Mouse (Mus musculus) cerebellum, adult 2 months (tissue): ENCODE data around the gene Upp2. TPM values are rescaled to one million over a fixed set of nuclear protein-coding genes. Genes with fewer than 3 reads are reported as not detected.

ENCODE experiments used
- DNase-seq, 2 experiments: peaks; one replicate each; pipeline ENCODE4 v3.0.0; 2021
- H3K27ac ChIP-seq: fragments of 200-500 bp; 2 replicates; pipeline ENCODE4 v1.5.1; 2012; ENCODE audit warnings: low read length, control low read depth, inconsistent platforms; ENCODE audit not compliant: insufficient read depth
- H3K27me3 ChIP-seq: fragments of 200-500 bp; 2 replicates; pipeline ENCODE4 v1.6.1; 2012; ENCODE audit warnings: inconsistent platforms, mild to moderate bottlenecking, low read length, moderate library complexity; ENCODE audit not compliant: control insufficient read depth, insufficient read depth
- H3K4me1 ChIP-seq: fragments of 200-500 bp; 2 replicates; pipeline ENCODE4 v1.6.1; 2011; ENCODE audit warnings: low read length; ENCODE audit not compliant: control insufficient read depth, insufficient read depth
- H3K4me3 ChIP-seq: fragments of 200-500 bp; replicated peaks from 2 replicates; pipeline ENCODE3; 2011; ENCODE audit warnings: mild to moderate bottlenecking, low read depth, low read length, control low read depth; ENCODE audit not compliant: insufficient read depth
- CTCF ChIP-seq: fragments of 200-500 bp; IDR thresholded peaks from 2 replicates; pipeline ENCODE4 v1.5.1; 2011; ENCODE audit warnings: low read depth, mild to moderate bottlenecking, control low read depth, low read length, moderate library complexity, borderline replicate concordance; ENCODE audit not compliant: insufficient read depth
- POLR2A ChIP-seq: fragments of 200-500 bp; IDR thresholded peaks from 2 replicates; pipeline ENCODE4 v1.6.1; 2011; ENCODE audit warnings: low read length, control low read depth, borderline replicate concordance; ENCODE audit not compliant: insufficient read depth
- WGBS: fragments of 180-500 bp; shearing (Covaris S2); methylation state at CpG from one replicate; pipeline ENCODE4 v1.1.7; 2018; 5-methylcytosine and 5-hydroxymethylcytosine counted together
- polyA plus RNA-seq: library from polyadenylated mRNA; depleted of rRNA; stranded (reverse); fragments of >200 nt; gene quantifications from 2 replicates; pipeline ENCODE4 v1.2.3, GENCODE M21; 2012

Upp2 gene
- polyA plus RNA-seq, 1 experiment = 38.2 TPM

GRCm38 (mm10) chr2:58628993-58629392 is 61.9 kb downstream of the Upp2 start:
- no peak for DNase-seq
- H3K27me3 ChIP-seq = no peaks in the 10 kb centered on the region
- 74% methylated on average over 3 of the region's 3 CpGs for WGBS
- H3K27ac ChIP-seq = no peak overlapping the region
- TF ChIP-seq CTCF (no peak), POLR2A (no peak)
- H3K4me1 ChIP-seq = no peaks in the 10 kb centered on the region
- no peak overlapping the region for H3K4me3 ChIP-seq

GRCm38 (mm10) chr2:58629440-58629839 is 62.3 kb downstream of the Upp2 start:
- TF ChIP-seq POLR2A = no peak
- no peak for TF ChIP-seq CTCF
- no peak for DNase-seq
- WGBS = 77% methylated on average over 7 of the region's 7 CpGs
- no peak overlapping the region for H3K4me3 ChIP-seq
- H3K4me1 ChIP-seq = no peaks in the 10 kb centered on the region
- H3K27ac ChIP-seq = no peak overlapping the region
- H3K27me3 ChIP-seq = no peaks in the 10 kb centered on the region

GRCm38 (mm10) chr2:58633791-58634190 is 66.7 kb downstream of the Upp2 start:
- 94% methylated on average over 11 of the region's 11 CpGs for WGBS
- Histone ChIP-seq H3K27ac (no peak overlapping the region), H3K27me3 (no peaks in the 10 kb centered on the region), H3K4me1 (no peaks in the 10 kb centered on the region), H3K4me3 (no peak overlapping the region)
- TF ChIP-seq CTCF (no peak), POLR2A (no peak)
- DNase-seq = no peak

- Histone ChIP-seq H3K27me3 (no peaks in the 10 kb centered on the region), H3K27ac (no peak overlapping the region), H3K4me3 (no peak overlapping the region), H3K4me1 (no peaks in the 10 kb centered on the region)
- TF ChIP-seq POLR2A (no peak), CTCF (no peak)
- WGBS = 78% methylated on average over 19 of the region's 19 CpGs
- no peak for DNase-seq
Measured at GRCm38 (mm10) chr2:58641761-58642555, 74.9 kb downstream of the Upp2 start.

GRCm38 (mm10) chr2:58645667-58646066 is 78.6 kb downstream of the Upp2 start:
- H3K4me1 ChIP-seq = no peaks in the 10 kb centered on the region
- H3K27me3 ChIP-seq = no peaks in the 10 kb centered on the region
- no peak for DNase-seq
- TF ChIP-seq POLR2A (no peak), CTCF (no peak)
- H3K27ac ChIP-seq = no peak overlapping the region
- WGBS = 96% methylated on average over 6 of the region's 6 CpGs
- H3K4me3 ChIP-seq = no peak overlapping the region

- Histone ChIP-seq H3K4me3 (no peak overlapping the region), H3K27me3 (no peaks in the 10 kb centered on the region), H3K27ac (no peak overlapping the region), H3K4me1 (no peaks in the 10 kb centered on the region)
- TF ChIP-seq CTCF (no peak), POLR2A (no peak)
- no peak for DNase-seq
- WGBS = 66% methylated on average over 6 of the region's 6 CpGs
Measured at GRCm38 (mm10) chr2:58655169-58655568, 88.1 kb downstream of the Upp2 start.

GRCm38 (mm10) chr2:58656959-58657358 is 89.9 kb downstream of the Upp2 start:
- Histone ChIP-seq H3K27ac (no peak overlapping the region), H3K4me3 (no peak overlapping the region), H3K27me3 (no peaks in the 10 kb centered on the region), H3K4me1 (no peaks in the 10 kb centered on the region)
- no peak for TF ChIP-seq CTCF
- TF ChIP-seq POLR2A = no peak
- 95% methylated on average over 1 of the region's 1 CpGs for WGBS
- DNase-seq = peak in 1 of 2 experiments; percentile 53

- DNase-seq = no peak
- Histone ChIP-seq H3K27me3 (no peaks in the 10 kb centered on the region), H3K4me3 (no peak overlapping the region), H3K27ac (no peak overlapping the region), H3K4me1 (no peaks in the 10 kb centered on the region)
- TF ChIP-seq CTCF (no peak), POLR2A (no peak)
- WGBS = 97% methylated on average over 10 of the region's 10 CpGs
Measured at GRCm38 (mm10) chr2:58657855-58658254, 90.8 kb downstream of the Upp2 start.
